Mouse (Mus musculus) kidney, postnatal 25 days (tissue): ENCODE data around the gene Prss33.

Experiments used
- DNase-seq, 2 experiments: peaks; one replicate each; pipeline ENCODE4 v3.0.0; 2021; ENCODE audit warnings: mixed read lengths in 2 of 2

The Prss33 gene

GRCm38 (mm10) chr17:23783352-23783751, 52.5 kb downstream of the Prss33 start:
- no peak for DNase-seq
